In genomic region chr6:9042391-9042790, GRCm38 (mm10) we compare ENCODE assay signal across 19 mouse cellular contexts.
A peak's percentile ranks its signal among the peaks of the same experiment; 100 is the strongest.
DNase-seq lines count a peak whose midpoint lies in the region; ATAC-seq and TF ChIP-seq lines count a peak whose summit lies in the region.
"Had no signal": no experiment of that assay in that cellular context is flagged by ENCODE, and none has a peak within 500 bp of the region (broad histone marks: within the 10 kb centered on the region; RNA-seq: fewer than 3 reads in every experiment).

No protein-coding gene starts in this region.

- H3K9ac ChIP-seq in forebrain, postnatal 0 days = no peak overlapping the region
- no peak overlapping the region for H3K9ac ChIP-seq in forebrain, embryonic 15.5 days (replicated peaks)
- H3K9ac ChIP-seq: embryonic facial prominence, embryonic 13.5 days; embryonic facial prominence, embryonic 15.5 days; forebrain, embryonic 13.5 days had no signal

- no peak for TF ChIP-seq CTCF in forebrain, postnatal 0 days (IDR thresholded peaks at IDR 0.05; ENCODE audit: low read depth)

- DNase-seq in cerebellum, postnatal 14 days = peak; percentile 44 to 64
- DNase-seq in cerebellum, postnatal 4 days (ENCODE audit: low spot score in 2 of 2) = no peak
- peak; percentile 9 for DNase-seq in forebrain, postnatal 0 days
- peak; percentile 31 for DNase-seq in left cerebral cortex, postnatal 4 days
- no peak for DNase-seq in left cerebral cortex, adult 18-20 months (ENCODE audit: low spot score in 2 of 2)
- DNase-seq: adrenal gland, adult 2 months; adrenal gland, postnatal 10 days; adrenal gland, postnatal 25 days; cerebellum, adult 11 months; cerebellum, adult 18-20 months; cerebellum, adult 8-10 months; cerebellum, adult 9-11 months; embryo, embryonic 11 days had no signal

- no peaks in the 10 kb centered on the region for H3K9me3 ChIP-seq in forebrain, postnatal 0 days (ENCODE audit: low read length)
- no peaks in the 10 kb centered on the region for H3K9me3 ChIP-seq in forebrain, embryonic 15.5 days
- H3K9me3 ChIP-seq: embryonic facial prominence, embryonic 13.5 days; embryonic facial prominence, embryonic 15.5 days; forebrain, embryonic 10.5 days; forebrain, embryonic 13.5 days had no signal

- no peak overlapping the region for H3K27ac ChIP-seq in forebrain, postnatal 0 days (ENCODE audit: low read depth, low read length)
- no peak overlapping the region for H3K27ac ChIP-seq in forebrain, embryonic 15.5 days (replicated peaks)
- H3K27ac ChIP-seq: embryonic facial prominence, embryonic 13.5 days; embryonic facial prominence, embryonic 15.5 days; forebrain, embryonic 10.5 days; forebrain, embryonic 13.5 days had no signal

- H3K27me3 ChIP-seq in forebrain, postnatal 0 days (ENCODE audit: insufficient read depth, low read length) = no peaks in the 10 kb centered on the region
- no peaks in the 10 kb centered on the region for H3K27me3 ChIP-seq in forebrain, embryonic 15.5 days
- H3K27me3 ChIP-seq: embryonic facial prominence, embryonic 13.5 days; embryonic facial prominence, embryonic 15.5 days; forebrain, embryonic 13.5 days had no signal

- H3K36me3 ChIP-seq in forebrain, postnatal 0 days (ENCODE audit: insufficient read depth) = no peaks in the 10 kb centered on the region
- no peaks in the 10 kb centered on the region for H3K36me3 ChIP-seq in forebrain, embryonic 15.5 days
- H3K36me3 ChIP-seq: embryonic facial prominence, embryonic 13.5 days; embryonic facial prominence, embryonic 15.5 days; forebrain, embryonic 10.5 days had no signal

- no peak overlapping the region for H3K4me2 ChIP-seq in forebrain, postnatal 0 days (ENCODE audit: low read depth)
- H3K4me2 ChIP-seq in forebrain, embryonic 15.5 days (replicated peaks) = no peak overlapping the region
- H3K4me2 ChIP-seq: embryonic facial prominence, embryonic 13.5 days; embryonic facial prominence, embryonic 15.5 days; forebrain, embryonic 13.5 days had no signal

- no peaks in the 10 kb centered on the region for H3K4me1 ChIP-seq in forebrain, postnatal 0 days (ENCODE audit: insufficient read depth)
- 0 out of 2 replicates have a peak, but pooled peaks cover 3% of the 10 kb centered on the region for H3K4me1 ChIP-seq in forebrain, embryonic 15.5 days
- H3K4me1 ChIP-seq: embryonic facial prominence, embryonic 13.5 days; embryonic facial prominence, embryonic 15.5 days; forebrain, embryonic 10.5 days; forebrain, embryonic 13.5 days had no signal

- peak; percentile 16; the same call in 1 of the 2 replicates for ATAC-seq in forebrain, postnatal 0 days
- ATAC-seq in forebrain, embryonic 15.5 days (replicated peaks) = no peak
- ATAC-seq: forebrain, embryonic 13.5 days had no signal

- 16% methylated on average over 1 of the region's 1 CpGs for WGBS in forebrain, postnatal 0 days
- 17% methylated on average over 1 of the region's 1 CpGs for WGBS in forebrain, embryonic 15.5 days

- no peak overlapping the region for H3K4me3 ChIP-seq in forebrain, postnatal 0 days (ENCODE audit: low read depth, low read length)
- H3K4me3 ChIP-seq in forebrain, embryonic 15.5 days = no peak overlapping the region
- H3K4me3 ChIP-seq: embryonic facial prominence, embryonic 13.5 days; embryonic facial prominence, embryonic 15.5 days; erythroblast, embryonic 14.5 days; forebrain, embryonic 10.5 days; forebrain, embryonic 13.5 days had no signal

- intact Hi-C loops in left cerebral cortex, postnatal 4 days (cut with DNase I) = no loop called here

Comparison
In these comparisons a context has a peak if more than half of its experiments do, and no peak if none do; other contexts are left out.
1. DNase-seq: peak in cerebellum, postnatal 14 days (2 of 2), forebrain, postnatal 0 days (single experiment) and left cerebral cortex, postnatal 4 days (single experiment); none in cerebellum, postnatal 4 days (0 of 2) and left cerebral cortex, adult 18-20 months (0 of 2).